Mouse (Mus musculus) forebrain, embryonic 10.5 days (tissue): ENCODE results near the gene Luc7l. TPM values are rescaled to one million over a fixed set of nuclear protein-coding genes. Genes with fewer than 3 reads are reported as not detected.
A peak's percentile ranks its signal among the peaks of the same experiment; 100 is the strongest.
"Not testable (repeated sequence)": the region's sequence is repeated elsewhere in the genome, so short reads cannot be mapped to it uniquely, and the experiment has no call there.

Source experiments
- DNase-seq: peaks from one replicate; pipeline ENCODE4 v3.0.0-alpha.2; 2017; ENCODE audit warnings: low spot score; ENCODE audit errors: extremely low spot score
- H3K27ac ChIP-seq: fragments of 300-500 bp; sonication (generic); 2 replicates; pipeline ENCODE4 v1.5.1; 2016; ENCODE audit warnings: mild to moderate bottlenecking
- H3K27me3 ChIP-seq: fragments of 300-500 bp; sonication (generic); 2 replicates; pipeline ENCODE4 v1.6.1; 2016; ENCODE audit warnings: mild to moderate bottlenecking; ENCODE audit not compliant: poor library complexity, severe bottlenecking
- H3K36me3 ChIP-seq: fragments of 300-500 bp; sonication (generic); replicated peaks from 2 replicates; pipeline ENCODE4 v1.6.1; 2016; ENCODE audit warnings: mild to moderate bottlenecking, moderate library complexity
- H3K4me1 ChIP-seq: fragments of 300-500 bp; sonication (generic); 2 replicates; pipeline ENCODE4 v1.6.1; 2016
- H3K4me3 ChIP-seq: fragments of 300-500 bp; sonication (generic); 2 replicates; pipeline ENCODE4 v1.5.1; 2016; ENCODE audit warnings: mild to moderate bottlenecking, moderate library complexity
- H3K9me3 ChIP-seq: fragments of 300-500 bp; sonication (generic); 2 replicates; pipeline ENCODE4 v1.6.1; 2016; ENCODE audit warnings: mild to moderate bottlenecking, moderate library complexity
- WGBS: fragments of 180-500 bp; shearing (Covaris S2); methylation state at CpG from one replicate; pipeline ENCODE4 v1.1.7; 2016; 5-methylcytosine and 5-hydroxymethylcytosine counted together
- polyA plus RNA-seq: library from polyadenylated mRNA; unstranded; fragments of >200 nt; fragmentation: Nextera tagmentation; extraction: Ambion mirVana; gene quantifications from 2 replicates; pipeline ENCODE4 v1.2.1, GENCODE M21; 2016

Gene Luc7l
- polyA plus RNA-seq, 1 experiment from 2014 or later: 116 TPM

GRCm38 (mm10) chr17:26268851-26269250, 16.2 kb downstream of the Luc7l start:
- DNase-seq: no peak
- Histone ChIP-seq H3K4me1 (no peaks in the 10 kb centered on the region), H3K9me3 (no peaks in the 10 kb centered on the region), H3K27ac (no peak overlapping the region), H3K27me3 (no peaks in the 10 kb centered on the region), H3K36me3 (peaks cover 96% of the 10 kb centered on the region), H3K4me3 (no peak overlapping the region)
- 100% methylated on average over 1 of the region's 1 CpGs for WGBS

- DNase-seq, H3K9me3 ChIP-seq, H3K27me3 ChIP-seq, H3K27ac ChIP-seq, H3K4me3 ChIP-seq, H3K4me1 ChIP-seq: not testable (repeated sequence)
- H3K36me3 ChIP-seq: peaks cover 96% of the 10 kb centered on the region
- WGBS: 98% methylated on average over 9 of the region's 10 CpGs
Observed at GRCm38 (mm10) chr17:26269577-26269976, 16.9 kb downstream of the Luc7l start.

GRCm38 (mm10) chr17:26272586-26272985, 19.9 kb downstream of the Luc7l start:
- no peak for DNase-seq
- Histone ChIP-seq H3K4me1 (no peaks in the 10 kb centered on the region), H3K36me3 (peaks cover 97% of the 10 kb centered on the region), H3K27me3 (no peaks in the 10 kb centered on the region), H3K9me3 (no peaks in the 10 kb centered on the region), H3K4me3 (no peak overlapping the region), H3K27ac (no peak overlapping the region)
- WGBS: 89% methylated on average over 3 of the region's 3 CpGs

- no peak overlapping the region for H3K27ac ChIP-seq
- H3K36me3 ChIP-seq: peaks cover 99% of the 10 kb centered on the region
- H3K27me3 ChIP-seq: no peaks in the 10 kb centered on the region
- no peak for DNase-seq
- 90% methylated on average over 13 of the region's 13 CpGs for WGBS
- H3K9me3 ChIP-seq: no peaks in the 10 kb centered on the region
- no peaks in the 10 kb centered on the region for H3K4me1 ChIP-seq
- no peak overlapping the region for H3K4me3 ChIP-seq
Observed at GRCm38 (mm10) chr17:26275933-26276332, 23.2 kb downstream of the Luc7l start.

GRCm38 (mm10) chr17:26276711-26277110, 24.0 kb downstream of the Luc7l start:
- Histone ChIP-seq H3K36me3 (peaks cover 99% of the 10 kb centered on the region), H3K27me3 (no peaks in the 10 kb centered on the region), H3K27ac (no peak overlapping the region), H3K4me1 (no peaks in the 10 kb centered on the region), H3K9me3 (no peaks in the 10 kb centered on the region), H3K4me3 (no peak overlapping the region)
- DNase-seq: peak; percentile 42
- WGBS: 91% methylated on average over 4 of the region's 4 CpGs

- H3K27me3 ChIP-seq: no peaks in the 10 kb centered on the region
- H3K36me3 ChIP-seq: peaks cover 98% of the 10 kb centered on the region
- DNase-seq: no peak
- peaks cover 11% of the 10 kb centered on the region for H3K9me3 ChIP-seq
- H3K27ac ChIP-seq: no peak overlapping the region
- no peaks in the 10 kb centered on the region for H3K4me1 ChIP-seq
- H3K4me3 ChIP-seq: no peak overlapping the region
- 85% methylated on average over 8 of the region's 8 CpGs for WGBS
Observed at GRCm38 (mm10) chr17:26286199-26286955, 33.7 kb downstream of the Luc7l start.

GRCm38 (mm10) chr17:26289475-26289874, 36.8 kb downstream of the Luc7l start:
- H3K9me3 ChIP-seq: peaks cover 20% of the 10 kb centered on the region
- H3K36me3 ChIP-seq: peaks cover 74% of the 10 kb centered on the region
- H3K27me3 ChIP-seq: no peaks in the 10 kb centered on the region
- no peak for DNase-seq
- WGBS: 82% methylated on average over 4 of the region's 4 CpGs
- H3K4me1 ChIP-seq: no peaks in the 10 kb centered on the region
- no peak overlapping the region for H3K27ac ChIP-seq
- no peak overlapping the region for H3K4me3 ChIP-seq

GRCm38 (mm10) chr17:26298318-26298717, 45.6 kb downstream of the Luc7l start:
- DNase-seq, H3K27me3 ChIP-seq, H3K27ac ChIP-seq, H3K4me3 ChIP-seq, H3K4me1 ChIP-seq, H3K36me3 ChIP-seq: not testable (repeated sequence)
- WGBS: 93% methylated on average over 4 of the region's 4 CpGs
- peaks cover 32% of the 10 kb centered on the region for H3K9me3 ChIP-seq

- Histone ChIP-seq H3K4me1 (peaks cover 7% of the 10 kb centered on the region), H3K9me3 (no peaks in the 10 kb centered on the region)
- 18% methylated on average over 6 of the region's 6 CpGs for WGBS
Observed at GRCm38 (mm10) chr17:26314291-26314690, 61.6 kb downstream of the Luc7l start.

GRCm38 (mm10) chr17:26315474-26315873, 62.8 kb downstream of the Luc7l start:
- H3K27ac ChIP-seq: no peak overlapping the region
- H3K4me1 ChIP-seq: peaks cover 7% of the 10 kb centered on the region
- H3K36me3 ChIP-seq: no peaks in the 10 kb centered on the region
- no peak overlapping the region for H3K4me3 ChIP-seq
- H3K27me3 ChIP-seq: peaks cover 8% of the 10 kb centered on the region; the same call in 1 of the 2 replicates
- DNase-seq: no peak
- no peaks in the 10 kb centered on the region for H3K9me3 ChIP-seq
- 33% methylated on average over 10 of the region's 10 CpGs for WGBS

More at GRCm38 (mm10) chr17:26314291-26314690, 61.6 kb downstream of the Luc7l start:
- Histone ChIP-seq H3K4me3 (no peak overlapping the region), H3K36me3 (no peaks in the 10 kb centered on the region), H3K27ac (no peak overlapping the region), H3K27me3 (peaks cover 8% of the 10 kb centered on the region; the same call in 1 of the 2 replicates)
- DNase-seq: peak; percentile 46

GRCm38 (mm10) chr17:26318441-26318840, 65.7 kb downstream of the Luc7l start:
- no peak for DNase-seq
- no peak overlapping the region for H3K4me3 ChIP-seq
- no peak overlapping the region for H3K27ac ChIP-seq
- 95% methylated on average over 1 of the region's 1 CpGs for WGBS
- H3K36me3 ChIP-seq: no peaks in the 10 kb centered on the region
- H3K27me3 ChIP-seq: peaks cover 8% of the 10 kb centered on the region; the same call in 1 of the 2 replicates
- no peaks in the 10 kb centered on the region for H3K9me3 ChIP-seq
- peaks cover 7% of the 10 kb centered on the region for H3K4me1 ChIP-seq
